Mouse (Mus musculus): ENCODE measurements at regions not wholly inside any gene's neighbourhood (a gene's known extent, or its start where the extent isn't known, plus 50 kb on each side); places are given as distances from the start of the nearest gene placed in this dataset.

GRCm38 (mm10) chr3:146347311-146347710 is 57.1 kb upstream of the Ssx2ip start:
- no peak overlapping the region for H3K4me2 ChIP-seq (ENCODE audit: low read depth)
- peaks cover 0 to 4% of the 10 kb centered on the region in 2 experiments; a peak in 1 of 4 replicates for H3K4me1 ChIP-seq (replicated peaks; ENCODE audit: control insufficient read depth in 2 of 2, insufficient read depth in 2 of 2, low read length in 1 of 2)
- DNase-seq (ENCODE audit: low read depth in 3 of 3, low spot score in 3 of 3) (no peak), ATAC-seq (ENCODE audit: insufficient read depth) (no peak)
- H3K9ac ChIP-seq (replicated peaks): no peak overlapping the region
- H3K4me3 ChIP-seq (ENCODE audit: insufficient read depth in 1 of 2, low read depth in 2 of 2, low read length in 2 of 2): no peak overlapping the region
- H3K27ac ChIP-seq: no peak overlapping the region
- H3K36me3 ChIP-seq (replicated peaks; ENCODE audit: control insufficient read depth, insufficient read depth, low read depth): no peaks in the 10 kb centered on the region
- no peaks in the 10 kb centered on the region for H3K27me3 ChIP-seq (ENCODE audit: control insufficient read depth, insufficient read depth, low read length)
- WGBS (ENCODE audit: insufficient replicate concordance): 57% methylated on average over 3 of the region's 3 CpGs
- TF ChIP-seq CTCF (IDR thresholded peaks at IDR 0.05; ENCODE audit: low read depth) (no peak), EP300 (IDR thresholded peaks at IDR 0.05; ENCODE audit: low read depth) (no peak)
- no peaks in the 10 kb centered on the region for H3K9me3 ChIP-seq (ENCODE audit: control insufficient read depth, low read length)

- no peak for TF ChIP-seq EP300 (IDR thresholded peaks at IDR 0.05; ENCODE audit: low read depth)
- TF ChIP-seq CTCF (IDR thresholded peaks at IDR 0.05; ENCODE audit: low read depth): no peak
- no peak overlapping the region for H3K27ac ChIP-seq
- no peaks in the 10 kb centered on the region for H3K27me3 ChIP-seq (ENCODE audit: control insufficient read depth, insufficient read depth, low read length)
These were observed 55.5 kb upstream of the Ssx2ip start for GRCm38 (mm10) chr3:146348921-146349320.

GRCm38 (mm10) chr3:146349393-146349792 is 55.0 kb upstream of the Ssx2ip start:
- Histone ChIP-seq H3K4me2 (ENCODE audit: low read depth) (no peak overlapping the region), H3K27me3 (ENCODE audit: control insufficient read depth, insufficient read depth, low read length) (no peaks in the 10 kb centered on the region), H3K36me3 (replicated peaks; ENCODE audit: control insufficient read depth, insufficient read depth, low read depth) (no peaks in the 10 kb centered on the region), H3K9me3 (ENCODE audit: control insufficient read depth, low read length) (no peaks in the 10 kb centered on the region), H3K27ac (no peak overlapping the region), H3K4me3 (ENCODE audit: insufficient read depth in 1 of 2, low read depth in 2 of 2, low read length in 2 of 2) (no peak overlapping the region), H3K9ac (replicated peaks) (no peak overlapping the region), H3K4me1 (replicated peaks; ENCODE audit: control insufficient read depth in 2 of 2, insufficient read depth in 2 of 2, low read length in 1 of 2) (peaks cover 0 to 4% of the 10 kb centered on the region in 2 experiments; a peak in 1 of 4 replicates)
- no peak for TF ChIP-seq EP300 (IDR thresholded peaks at IDR 0.05; ENCODE audit: low read depth)
- TF ChIP-seq CTCF (IDR thresholded peaks at IDR 0.05; ENCODE audit: low read depth): no peak
- DNase-seq (ENCODE audit: low read depth in 3 of 3, low spot score in 3 of 3) (no peak), ATAC-seq (ENCODE audit: insufficient read depth) (no peak)
- WGBS (ENCODE audit: insufficient replicate concordance): 61% methylated on average over 8 of the region's 8 CpGs

More at GRCm38 (mm10) chr3:146348921-146349320, 55.5 kb upstream of the Ssx2ip start:
- ATAC-seq (ENCODE audit: insufficient read depth) (no peak), DNase-seq (ENCODE audit: low read depth in 3 of 3, low spot score in 3 of 3) (no peak)
- no peak overlapping the region for H3K4me3 ChIP-seq (ENCODE audit: insufficient read depth in 1 of 2, low read depth in 2 of 2, low read length in 2 of 2)
- H3K4me1 ChIP-seq (replicated peaks; ENCODE audit: control insufficient read depth in 2 of 2, insufficient read depth in 2 of 2, low read length in 1 of 2): peaks cover 0 to 4% of the 10 kb centered on the region in 2 experiments; a peak in 1 of 4 replicates
- no peak overlapping the region for H3K4me2 ChIP-seq (ENCODE audit: low read depth)
- no peaks in the 10 kb centered on the region for H3K36me3 ChIP-seq (replicated peaks; ENCODE audit: control insufficient read depth, insufficient read depth, low read depth)
- no peak overlapping the region for H3K9ac ChIP-seq (replicated peaks)
- 71% methylated on average over 8 of the region's 8 CpGs for WGBS (ENCODE audit: insufficient replicate concordance)
- no peaks in the 10 kb centered on the region for H3K9me3 ChIP-seq (ENCODE audit: control insufficient read depth, low read length)

- Histone ChIP-seq H3K27me3 (ENCODE audit: control insufficient read depth, insufficient read depth, low read length) (no peaks in the 10 kb centered on the region), H3K36me3 (replicated peaks; ENCODE audit: control insufficient read depth, insufficient read depth, low read depth) (no peaks in the 10 kb centered on the region), H3K4me2 (ENCODE audit: low read depth) (no peak overlapping the region), H3K9me3 (ENCODE audit: control insufficient read depth, low read length) (no peaks in the 10 kb centered on the region), H3K4me1 (replicated peaks; ENCODE audit: control insufficient read depth in 2 of 2, insufficient read depth in 2 of 2, low read length in 1 of 2) (peaks cover 0 to 4% of the 10 kb centered on the region in 2 experiments; a peak in 1 of 4 replicates), H3K27ac (no peak overlapping the region), H3K4me3 (ENCODE audit: insufficient read depth in 1 of 2, low read depth in 2 of 2, low read length in 2 of 2) (no peak overlapping the region), H3K9ac (replicated peaks) (no peak overlapping the region)
- no peak for TF ChIP-seq EP300 (IDR thresholded peaks at IDR 0.05; ENCODE audit: low read depth)
- TF ChIP-seq CTCF (IDR thresholded peaks at IDR 0.05; ENCODE audit: low read depth): no peak
- 83% methylated on average over 9 of the region's 9 CpGs for WGBS (ENCODE audit: insufficient replicate concordance)
- ATAC-seq (ENCODE audit: insufficient read depth) (no peak), DNase-seq (ENCODE audit: low read depth in 3 of 3, low spot score in 3 of 3) (no peak)
These were observed 54.3 kb upstream of the Ssx2ip start for GRCm38 (mm10) chr3:146350126-146350525.

- H3K36me3 ChIP-seq (replicated peaks; ENCODE audit: control insufficient read depth, insufficient read depth, low read depth): no peaks in the 10 kb centered on the region
- H3K4me3 ChIP-seq (ENCODE audit: insufficient read depth in 1 of 2, low read depth in 2 of 2, low read length in 2 of 2): no peak overlapping the region
- H3K9ac ChIP-seq (replicated peaks): no peak overlapping the region
- no peaks in the 10 kb centered on the region for H3K4me1 ChIP-seq (replicated peaks; ENCODE audit: control insufficient read depth in 2 of 2, insufficient read depth in 2 of 2, low read length in 1 of 2)
- no peak for TF ChIP-seq CTCF (IDR thresholded peaks at IDR 0.05; ENCODE audit: low read depth)
- TF ChIP-seq EP300 (IDR thresholded peaks at IDR 0.05; ENCODE audit: low read depth): no peak
- DNase-seq (ENCODE audit: low read depth in 3 of 3, low spot score in 3 of 3) (no peak), ATAC-seq (ENCODE audit: insufficient read depth) (no peak)
- H3K4me2 ChIP-seq (ENCODE audit: low read depth): no peak overlapping the region
- no peaks in the 10 kb centered on the region for H3K27me3 ChIP-seq (ENCODE audit: control insufficient read depth, insufficient read depth, low read length)
- H3K27ac ChIP-seq: no peak overlapping the region
- 93% methylated on average over 1 of the region's 1 CpGs for WGBS (ENCODE audit: insufficient replicate concordance)
- no peaks in the 10 kb centered on the region for H3K9me3 ChIP-seq (ENCODE audit: control insufficient read depth, low read length)
These were observed 53.0 kb upstream of the Ssx2ip start for GRCm38 (mm10) chr3:146351468-146351867.
